Mouse (Mus musculus) ovary, postnatal 36 days (tissue): ENCODE measurements at regions not wholly inside any gene's neighbourhood (a gene's known extent, or its start where the extent isn't known, plus 50 kb on each side); places are given as distances from the start of the nearest gene placed in this dataset.

Source experiments
- DNase-seq: peaks from one replicate; pipeline ENCODE4 v3.0.0; 2022; ENCODE audit warnings: low spot score, mixed read lengths

DNA sequence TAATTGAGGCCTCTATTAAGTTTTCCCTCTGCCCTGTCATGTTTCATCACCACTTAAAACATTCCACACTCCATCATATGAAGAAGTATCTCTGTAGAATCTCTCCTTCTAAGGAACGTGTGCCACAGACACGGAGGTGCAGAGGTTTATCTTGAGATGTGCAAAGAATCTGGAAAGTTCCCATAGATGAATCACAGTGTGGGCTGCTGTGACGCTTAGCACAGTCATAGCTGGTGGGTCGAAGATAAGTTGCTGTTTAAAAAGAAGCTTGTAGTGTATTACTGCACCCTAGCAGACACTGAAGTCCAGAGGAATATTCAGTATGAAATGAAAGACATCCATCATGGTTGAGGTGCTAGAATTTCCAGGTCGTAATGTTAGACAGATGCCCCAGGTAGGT lies 179.9 kb upstream of the 4930583I09Rik start:
- no peak for DNase-seq

DNA sequence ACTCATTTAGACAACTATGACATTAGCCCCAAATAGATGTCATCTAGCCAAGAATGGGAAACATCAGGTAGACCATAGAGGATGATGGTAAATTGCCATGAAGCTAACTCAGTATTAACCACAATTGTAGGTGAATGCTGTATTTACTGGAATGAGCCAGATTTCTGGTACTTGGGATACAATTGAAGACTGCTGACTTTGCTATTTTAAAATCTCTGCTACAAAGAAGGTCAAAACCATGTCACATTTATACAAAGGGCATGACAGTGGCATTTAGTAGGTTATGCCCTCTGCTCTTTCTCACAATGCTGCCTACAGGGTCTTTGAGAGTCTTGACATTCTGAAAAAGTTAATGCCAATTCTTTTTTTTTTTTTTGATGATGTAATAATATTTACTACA lies 178.8 kb upstream of the 4930583I09Rik start:
- DNase-seq, result no peak

DNA sequence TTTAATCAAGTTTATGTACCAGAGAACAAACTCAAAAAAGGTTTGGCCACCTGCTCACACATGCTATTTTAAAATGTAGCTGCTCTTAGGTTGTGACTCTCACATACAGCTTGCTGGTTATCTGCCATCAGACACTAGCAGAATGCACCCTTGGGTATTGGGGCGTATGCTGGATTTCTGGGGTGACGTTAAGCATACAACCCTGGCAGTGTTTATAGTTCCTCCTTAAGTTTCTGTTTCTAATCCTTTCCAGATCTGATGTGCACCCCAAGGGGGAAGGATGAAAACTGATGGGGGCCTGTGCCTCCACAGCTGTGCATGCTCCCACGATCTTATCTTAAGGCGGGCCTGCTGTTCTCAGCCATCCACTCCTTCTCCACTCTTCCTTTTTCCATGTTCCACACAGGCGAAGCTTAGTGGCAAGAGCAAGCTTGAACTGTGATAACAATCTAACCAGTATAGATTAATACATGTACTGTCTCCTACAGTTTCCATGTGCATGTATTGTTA lies 164.8 kb upstream of the 4930583I09Rik start:
- no peak for DNase-seq

DNA sequence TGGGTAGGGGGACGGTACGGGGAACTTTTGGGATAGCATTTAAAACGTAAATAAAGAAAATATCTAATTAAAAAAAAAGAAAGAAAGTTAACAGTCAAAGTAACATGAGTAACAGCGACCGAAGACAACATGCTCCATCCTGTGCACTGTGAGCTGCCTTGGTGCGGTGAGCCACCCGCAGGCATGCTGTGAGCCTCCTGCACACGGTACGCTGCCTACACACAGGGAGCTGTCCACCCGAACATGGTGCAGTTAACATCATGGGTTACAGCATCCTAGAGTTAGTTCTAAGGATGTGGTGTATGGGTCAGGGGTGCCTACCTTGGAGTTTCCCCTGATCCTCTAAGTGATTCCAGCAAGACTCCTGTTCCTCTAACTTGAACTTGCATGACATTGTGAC lies 158.6 kb upstream of the 4930583I09Rik start:
- no peak for DNase-seq

DNA sequence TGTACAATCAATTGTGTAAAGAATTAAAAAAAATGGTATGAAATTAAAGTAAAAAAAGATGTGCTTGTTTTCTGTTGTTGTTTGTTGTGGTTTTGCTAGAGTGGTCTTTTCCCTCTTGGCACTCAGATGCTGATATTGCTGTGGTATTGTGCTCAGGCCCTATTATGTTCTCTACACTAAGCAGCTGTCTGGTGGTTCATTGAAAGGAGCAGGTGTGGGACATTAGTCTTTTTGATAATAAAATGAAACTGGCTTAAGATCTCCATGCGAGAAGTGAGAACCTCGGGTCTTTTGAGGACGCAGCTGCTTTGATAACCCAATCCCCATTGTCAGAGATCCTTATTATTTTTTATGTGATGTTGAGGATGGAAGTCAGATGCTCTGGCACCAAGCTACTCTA lies 155.4 kb upstream of the 4930583I09Rik start:
- DNase-seq, result no peak

DNA sequence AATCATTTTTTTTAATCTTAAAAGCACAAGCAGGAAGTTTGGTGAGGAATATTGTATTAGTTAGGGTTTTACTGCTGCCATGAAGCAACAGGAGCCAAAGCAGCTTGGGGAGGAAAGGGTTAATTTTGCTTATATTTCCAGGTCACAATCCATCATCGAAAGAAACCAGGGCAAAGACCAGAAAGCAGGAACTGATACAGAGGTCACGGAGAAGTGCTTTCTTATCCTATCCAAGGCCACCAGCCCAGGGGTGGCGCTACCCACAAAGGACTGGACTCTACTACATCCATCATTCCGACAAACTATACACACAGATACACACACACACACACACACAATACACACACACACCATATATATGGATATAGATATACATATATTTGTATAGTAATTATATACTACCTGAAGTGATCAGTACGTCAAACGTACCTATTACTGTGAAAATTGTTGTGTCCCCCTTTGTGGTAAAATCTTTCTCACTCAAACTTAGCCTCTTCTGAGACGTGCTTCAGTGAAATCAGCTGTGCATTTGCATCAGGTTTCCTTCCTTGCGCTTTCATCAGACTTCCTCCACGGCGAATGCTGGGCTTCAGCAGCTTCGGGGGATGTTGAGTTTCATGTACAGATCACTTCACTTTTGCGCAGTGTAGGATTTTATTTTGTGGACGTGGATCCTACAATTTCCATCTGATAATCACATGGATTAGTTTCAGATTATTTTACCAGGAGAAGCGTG lies 148.6 kb upstream of the 4930583I09Rik start:
- no peak for DNase-seq

DNA sequence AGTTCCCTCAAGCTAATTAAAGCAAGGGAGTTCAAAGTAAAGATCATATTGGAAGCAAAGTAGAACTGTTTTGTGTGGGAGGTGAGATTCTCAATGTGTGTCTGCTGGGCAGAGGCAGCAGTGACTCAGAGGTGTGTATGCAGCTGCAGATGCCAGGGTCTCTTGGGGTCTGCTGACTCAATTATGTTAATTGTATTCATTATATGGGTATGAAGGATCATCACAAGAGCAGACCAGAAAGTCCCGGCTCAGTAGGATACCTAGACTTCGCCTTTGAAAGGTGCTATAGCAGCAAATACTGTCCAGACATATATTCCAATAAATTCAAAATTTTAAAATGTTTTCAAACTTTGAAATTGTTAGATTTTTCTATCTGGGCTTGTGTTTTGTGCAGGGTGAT lies 147.6 kb upstream of the 4930583I09Rik start:
- no peak for DNase-seq

DNA sequence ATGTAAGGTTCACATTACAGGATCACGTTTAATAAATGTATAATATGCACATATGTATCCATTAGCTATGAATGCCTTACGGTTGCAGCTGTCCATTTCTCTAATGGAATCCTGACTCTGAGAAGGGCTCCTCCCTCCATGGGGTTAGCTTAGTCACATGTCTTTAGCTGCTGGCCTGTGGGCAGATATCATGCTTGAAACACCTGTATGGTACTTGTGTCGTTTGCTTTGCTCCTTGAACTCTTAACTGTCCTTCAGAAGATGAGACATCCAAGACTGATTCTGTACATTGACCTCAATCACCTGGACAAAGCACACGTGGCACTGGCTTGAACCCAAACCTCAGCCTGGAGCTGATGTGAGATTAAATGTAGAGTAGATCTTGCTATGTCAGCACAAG lies 128.3 kb upstream of the 4930583I09Rik start:
- no peak for DNase-seq

DNA sequence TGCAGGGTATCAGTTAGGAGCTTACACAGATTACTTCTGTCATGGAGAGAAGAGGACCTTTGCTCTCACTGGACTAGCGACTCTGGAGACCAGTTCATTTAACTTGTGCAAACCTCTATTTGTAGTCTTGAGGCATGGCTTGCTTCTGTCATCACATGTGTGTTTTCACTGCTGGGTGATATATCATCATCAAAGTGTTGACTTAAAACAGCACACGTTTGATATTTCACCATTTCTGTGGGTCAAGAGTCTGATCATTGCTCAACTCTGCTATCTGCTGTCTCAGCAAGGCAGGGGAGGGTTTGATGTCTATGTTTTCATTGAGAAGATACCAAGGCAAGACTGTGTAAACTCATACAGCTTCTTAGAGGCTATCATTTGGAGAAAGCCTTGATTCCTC lies 126.0 kb upstream of the 4930583I09Rik start:
- DNase-seq, result no peak

DNA sequence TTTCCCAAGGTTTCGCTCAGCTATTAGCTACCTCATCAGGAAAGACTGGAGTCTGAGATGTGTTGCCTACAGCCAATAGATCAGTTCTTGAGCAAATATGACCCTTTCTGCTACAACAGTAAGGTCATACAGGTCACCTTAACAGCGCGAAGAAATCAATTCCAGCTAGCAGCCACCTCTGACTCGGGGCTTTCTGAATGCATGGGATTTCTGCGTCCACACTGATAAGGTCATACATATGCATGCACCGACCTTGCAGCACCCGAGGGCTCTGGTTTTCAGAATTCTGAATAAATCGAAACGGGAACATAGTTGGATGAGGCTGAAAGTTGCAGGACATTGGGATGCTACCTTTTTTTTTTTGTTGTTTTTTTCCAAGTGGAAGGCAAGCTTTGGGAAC lies 121.6 kb upstream of the 4930583I09Rik start:
- DNase-seq, result no peak

DNA sequence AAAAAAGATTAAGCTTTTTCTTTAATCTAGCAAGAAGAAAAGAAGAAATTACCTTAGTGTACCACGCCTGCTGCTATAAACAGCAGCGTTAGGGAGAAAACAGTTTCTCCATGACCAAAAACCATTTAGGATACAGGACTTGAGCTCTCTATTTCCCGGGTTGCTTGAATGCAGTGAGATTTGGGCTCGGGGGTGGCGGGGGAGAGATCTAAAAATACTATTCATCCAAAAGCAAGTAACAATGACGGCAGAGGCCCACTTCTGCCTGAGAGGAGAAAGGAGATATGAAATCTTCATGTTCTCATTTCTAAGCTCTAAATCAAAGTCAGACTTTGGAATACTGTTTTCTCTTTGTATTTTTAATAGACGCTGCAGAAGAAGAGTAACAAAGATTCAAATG lies 120.6 kb upstream of the 4930583I09Rik start:
- no peak for DNase-seq

DNA sequence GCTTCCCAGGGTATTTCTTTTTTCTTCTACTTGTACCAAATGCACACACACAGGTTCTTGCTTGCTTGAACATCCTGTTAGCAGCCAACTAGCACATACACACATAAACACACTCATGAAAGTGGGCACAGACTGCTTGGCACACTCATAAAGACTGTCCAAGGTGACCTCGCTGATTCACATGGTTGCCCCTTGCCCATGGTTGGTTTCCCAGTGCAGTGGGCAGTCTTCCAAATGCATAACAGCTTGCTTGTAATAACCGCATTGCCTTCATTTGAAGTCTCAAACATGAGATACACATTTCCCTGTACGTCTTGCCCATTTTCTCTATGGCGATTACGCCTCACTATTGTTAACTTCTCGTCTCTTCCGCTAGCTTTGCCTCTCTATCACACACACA lies 117.4 kb upstream of the 4930583I09Rik start:
- DNase-seq, result no peak

DNA sequence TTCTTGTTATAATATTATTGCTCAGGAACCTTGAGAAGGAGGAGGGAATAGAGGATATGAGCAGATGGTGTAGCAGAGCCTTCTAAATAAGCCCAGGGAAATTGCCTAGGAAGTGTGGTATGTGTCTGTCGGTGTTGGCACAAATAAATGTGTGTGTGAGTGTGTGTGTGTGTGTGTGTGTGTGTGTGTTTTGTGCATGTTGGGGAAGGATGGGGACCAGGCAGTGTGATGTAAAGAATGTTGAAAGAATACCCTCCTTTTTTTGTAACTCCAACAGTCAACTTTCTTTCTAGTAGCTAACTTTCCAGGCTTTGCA lies 115.7 kb upstream of the 4930583I09Rik start:
- DNase-seq, result no peak

DNA sequence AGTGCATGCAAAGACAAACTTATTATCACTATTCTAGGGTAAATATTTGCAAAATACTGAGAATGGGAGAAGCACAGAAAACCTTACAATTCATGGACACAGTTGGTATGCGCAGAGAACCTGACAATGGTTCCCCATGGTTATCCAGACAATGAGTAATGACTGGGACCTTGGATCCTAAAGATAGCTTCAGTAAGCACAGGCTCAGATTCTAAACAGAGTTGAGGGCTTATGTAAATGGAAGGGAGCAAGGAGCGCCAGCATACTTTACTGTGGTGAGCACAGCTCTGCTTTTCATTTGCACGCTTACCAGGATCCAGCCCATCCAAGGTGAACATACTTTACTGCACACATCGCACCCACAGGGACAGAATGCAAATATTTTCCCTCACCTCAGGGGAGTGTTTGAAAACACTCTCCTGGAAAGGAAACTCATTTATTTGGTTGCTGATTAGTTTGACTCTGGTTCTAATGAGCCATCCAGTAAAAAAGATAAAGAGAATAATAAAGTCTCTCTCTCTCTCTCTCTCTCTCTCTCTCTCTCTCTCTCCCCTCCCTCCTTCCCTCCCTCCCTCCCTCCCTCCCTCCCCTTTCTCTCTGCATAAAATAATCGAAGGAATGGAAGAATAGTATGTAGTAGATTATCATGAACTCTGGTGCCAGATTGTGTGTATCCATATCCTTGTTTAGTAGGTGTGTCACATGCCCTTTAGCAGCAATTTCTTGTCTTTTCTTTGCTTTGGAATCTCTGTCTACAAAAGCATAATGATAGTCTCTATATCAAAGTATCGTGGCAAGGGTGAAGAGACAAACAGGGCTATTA lies 115.1 kb upstream of the 4930583I09Rik start:
- DNase-seq, result no peak

DNA sequence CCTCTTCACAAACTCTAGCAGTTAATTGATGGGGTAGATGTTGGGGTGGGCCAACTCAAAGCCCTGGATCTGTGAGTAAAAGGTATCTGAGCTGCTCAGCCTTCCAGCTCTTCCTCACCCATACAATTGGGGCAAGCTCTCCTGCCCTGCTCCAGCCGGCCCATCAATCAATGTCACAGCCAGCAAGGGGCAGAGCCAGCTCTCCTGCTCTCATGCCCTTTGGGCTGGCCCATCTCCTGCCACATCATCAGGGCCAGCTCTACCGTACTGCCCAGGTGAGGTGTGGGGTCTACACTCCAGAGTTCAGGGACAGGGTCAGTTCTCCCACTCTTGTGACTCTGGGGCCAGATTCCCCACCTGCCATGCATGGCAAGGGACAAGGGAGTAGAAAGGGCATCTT lies 107.3 kb upstream of the 4930583I09Rik start:
- no peak for DNase-seq

DNA sequence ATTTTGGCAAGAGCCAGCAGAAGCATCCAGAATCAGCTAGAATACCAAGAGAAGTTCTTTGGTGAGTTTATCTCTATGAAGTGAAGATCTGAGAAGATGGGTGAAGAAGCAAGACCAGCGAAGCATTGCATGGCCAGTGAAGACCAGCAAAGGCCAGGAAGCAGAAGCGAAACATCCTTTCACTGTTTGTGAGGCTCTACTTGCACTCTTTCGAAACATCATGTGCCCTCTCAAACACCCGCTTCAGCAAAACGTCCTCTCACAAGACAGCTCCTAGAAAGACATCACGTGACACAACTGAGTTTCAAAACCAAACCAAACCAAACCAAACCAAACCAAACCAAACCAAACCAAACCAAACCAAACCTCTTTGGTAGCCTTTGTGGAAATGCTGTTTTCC lies 105.7 kb upstream of the 4930583I09Rik start:
- DNase-seq, result no peak

DNA sequence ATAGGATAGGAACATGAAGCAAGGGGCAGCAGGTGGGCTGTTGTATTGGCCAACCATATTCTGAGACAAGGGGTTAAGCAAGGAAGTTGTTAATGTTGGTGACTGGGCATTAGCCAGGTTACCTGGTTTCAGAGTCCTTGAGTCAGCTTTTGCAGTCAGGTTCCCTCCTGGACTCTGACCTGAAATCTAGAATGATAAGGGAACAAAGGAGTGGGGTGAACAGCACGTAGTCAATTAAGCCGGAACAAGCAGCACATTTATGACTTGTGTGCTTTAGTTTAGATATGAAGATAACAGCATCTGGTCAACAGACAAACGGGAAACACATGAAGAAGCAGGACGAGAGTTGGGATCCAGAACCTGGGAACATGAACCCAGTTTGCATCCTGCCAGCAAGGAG lies 99.8 kb upstream of the 4930583I09Rik start:
- DNase-seq, result no peak

DNA sequence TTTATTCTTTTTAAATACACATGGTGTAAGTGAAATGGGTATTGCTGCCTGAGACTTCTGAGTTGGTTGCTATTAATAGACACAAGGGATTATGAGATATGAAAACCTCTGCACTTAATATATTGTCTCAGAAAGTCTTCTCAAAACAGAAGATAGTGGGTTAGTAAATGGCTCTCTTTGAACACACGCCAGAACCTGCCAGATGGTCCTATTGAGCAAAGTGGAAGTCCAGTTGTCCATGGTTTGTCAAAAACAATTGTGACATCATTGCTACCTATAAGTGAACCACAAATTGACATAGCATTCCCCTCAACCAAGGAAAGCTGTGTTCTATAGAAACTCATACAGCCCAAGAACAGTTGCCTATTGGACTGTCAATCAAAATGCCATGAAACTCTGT lies 98.5 kb upstream of the 4930583I09Rik start:
- DNase-seq, result no peak

DNA sequence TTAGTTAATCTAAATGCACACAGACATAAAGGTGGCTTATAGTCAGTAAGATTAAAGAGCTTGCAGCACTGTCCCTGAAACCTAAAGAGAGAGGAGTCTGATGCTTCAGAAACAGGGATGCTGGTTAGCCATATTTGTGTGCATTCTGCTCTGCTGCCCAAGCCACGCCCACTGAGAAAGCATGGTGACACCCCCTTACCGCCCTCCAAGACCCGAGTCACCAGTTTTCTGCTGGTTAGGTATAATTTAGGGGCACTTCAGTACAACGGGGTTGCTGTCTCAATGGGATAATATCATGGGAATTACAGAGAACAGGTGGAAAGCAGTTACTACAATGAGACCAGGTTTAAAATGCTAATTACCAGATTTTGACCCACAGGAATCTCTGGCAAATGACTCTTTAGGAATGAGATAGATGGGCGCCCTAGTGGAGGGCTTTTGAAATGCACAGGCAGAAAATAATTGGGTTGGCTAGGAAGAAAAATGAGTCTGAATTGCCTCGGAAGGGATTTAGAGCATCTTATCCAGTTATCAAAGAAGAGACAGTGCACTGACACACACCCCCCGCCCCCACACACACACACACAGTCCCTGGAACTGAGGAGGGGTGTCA lies 95.1 kb upstream of the 4930583I09Rik start:
- no peak for DNase-seq

DNA sequence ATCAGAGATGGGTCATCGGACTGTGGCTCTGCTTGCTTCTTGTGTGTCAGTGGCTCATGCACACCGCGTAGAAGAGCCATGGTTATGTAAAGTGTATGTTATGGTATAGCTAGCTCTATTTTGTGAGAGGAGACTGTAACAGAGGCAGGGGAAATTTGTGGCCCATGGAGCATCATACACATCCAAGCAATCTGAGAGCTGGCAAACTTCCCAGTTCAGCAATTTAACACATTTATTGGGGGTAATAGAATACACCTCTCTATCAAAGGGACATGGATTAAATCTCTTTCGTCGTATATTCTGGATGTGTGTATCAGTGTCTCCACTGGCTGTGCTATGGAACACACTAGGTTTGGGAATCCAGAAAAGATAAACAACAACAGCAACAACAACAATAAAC lies 87.9 kb upstream of the 4930583I09Rik start:
- DNase-seq, result no peak

DNA sequence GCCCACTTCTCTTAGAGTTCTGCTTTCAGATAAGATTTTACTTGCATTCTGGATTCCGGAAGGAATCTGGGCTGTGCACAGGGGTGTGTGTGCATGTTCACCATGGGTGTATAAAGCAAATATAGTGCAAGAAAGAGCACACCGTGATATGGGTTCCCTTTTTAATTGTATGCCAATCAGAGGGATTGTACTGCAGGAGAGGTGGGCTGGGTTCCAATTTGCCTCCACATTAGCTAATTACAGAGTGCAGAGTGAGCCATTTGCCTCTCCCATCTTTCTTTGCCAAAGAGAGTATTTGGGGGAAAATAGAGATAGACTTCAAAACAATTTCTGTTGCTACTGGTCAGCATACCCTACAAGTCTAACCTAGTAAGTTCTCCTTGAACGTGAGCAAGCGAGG lies 86.4 kb upstream of the 4930583I09Rik start:
- no peak for DNase-seq

DNA sequence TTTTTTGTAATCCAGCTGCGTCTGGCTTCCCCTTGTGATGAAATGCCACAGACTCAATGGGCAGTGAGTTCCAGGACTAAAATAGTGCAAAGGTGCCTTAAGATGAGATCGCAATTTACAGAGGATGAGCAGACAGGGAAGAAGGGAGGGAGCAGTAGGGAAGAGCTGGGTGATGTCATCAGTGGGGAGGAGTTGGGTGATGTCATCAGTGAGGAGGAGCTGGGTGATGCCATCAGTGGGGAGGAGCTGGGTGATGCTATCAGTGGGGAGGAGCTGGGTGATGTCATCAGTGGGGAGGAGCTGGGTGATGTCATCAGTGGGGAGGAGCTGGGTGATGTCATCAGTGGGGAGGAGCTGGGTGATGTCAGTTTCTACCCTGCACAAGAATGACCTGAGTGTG lies 84.4 kb upstream of the 4930583I09Rik start:
- no peak for DNase-seq

DNA sequence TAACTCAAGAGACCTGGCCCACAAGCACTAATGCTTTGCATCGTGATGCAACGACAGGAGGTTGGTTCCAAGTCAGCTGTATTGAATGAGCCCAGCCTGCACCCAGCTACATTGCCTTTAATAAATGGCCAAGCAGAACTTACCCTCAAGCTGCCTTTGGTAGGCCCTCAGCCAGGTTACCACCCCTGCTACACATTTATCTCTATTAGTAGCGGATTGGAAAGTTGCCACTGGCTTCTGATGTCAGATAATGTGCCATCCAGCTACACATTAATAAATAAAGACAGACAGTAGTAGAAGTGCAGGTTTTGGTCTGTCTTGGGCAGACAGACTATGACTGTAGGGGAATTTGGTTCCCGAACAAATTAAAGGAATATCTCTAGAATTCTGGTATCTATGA lies 82.0 kb upstream of the 4930583I09Rik start:
- no peak for DNase-seq
